Mouse (Mus musculus): ENCODE data around the gene Lyg1. TPM values are rescaled to one million over a fixed set of nuclear protein-coding genes. Genes with fewer than 3 reads are reported as not detected.

The Lyg1 gene
- not detected in 2 replicates for polyA plus RNA-seq (2015; fragmentation: Nextera tagmentation; extraction: Ambion mirVana)

DNA sequence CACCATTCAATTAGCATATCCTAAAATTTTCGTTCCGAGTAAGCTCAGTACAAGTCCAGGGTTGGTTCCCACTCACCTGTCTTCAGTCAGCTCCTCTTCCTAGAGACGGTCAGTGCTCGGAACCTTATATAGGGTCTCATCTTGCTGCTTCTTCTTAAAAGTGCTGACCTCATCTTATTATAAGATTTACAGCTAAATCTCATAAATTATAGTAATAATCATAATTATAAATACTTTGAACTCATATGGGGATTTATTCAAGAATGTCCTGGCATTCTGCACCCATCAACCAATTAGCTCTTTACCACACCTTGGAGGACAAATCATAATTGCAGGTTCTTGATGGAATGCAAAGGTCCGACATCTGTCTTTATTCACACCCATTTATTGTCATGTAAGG is at the start of gene Lyg1:
TSS of gene Lyg1 (minus strand) at position 101 of the 400 bp plus-strand sequence.
- Histone ChIP-seq H3K4me1 (replicated peaks; ENCODE audit: control insufficient read depth, insufficient read depth, low read length) (peaks cover 13% of the 10 kb centered on the region), H3K27me3 (ENCODE audit: control insufficient read depth, insufficient read depth, low read depth, low read length) (no peaks in the 10 kb centered on the region), H3K9me3 (ENCODE audit: control insufficient read depth, low read length) (no peaks in the 10 kb centered on the region), H3K36me3 (ENCODE audit: control insufficient read depth, insufficient read depth, low read length) (no peaks in the 10 kb centered on the region), H3K9ac (ENCODE audit: low read length) (no peak within 1 kb of the TSS), H3K4me3 (ENCODE audit: low read length) (no peak within 1 kb of the TSS), H3K4me2 (ENCODE audit: low read depth, low read length) (peak within 1 kb of the TSS; percentile 33), H3K27ac (ENCODE audit: low read length) (peak within 1 kb of the TSS; percentile 77)
- WGBS, result 81% methylated on average over 5 of the region's 5 CpGs
- ATAC-seq (ENCODE audit: low read depth), result no peak

DNA sequence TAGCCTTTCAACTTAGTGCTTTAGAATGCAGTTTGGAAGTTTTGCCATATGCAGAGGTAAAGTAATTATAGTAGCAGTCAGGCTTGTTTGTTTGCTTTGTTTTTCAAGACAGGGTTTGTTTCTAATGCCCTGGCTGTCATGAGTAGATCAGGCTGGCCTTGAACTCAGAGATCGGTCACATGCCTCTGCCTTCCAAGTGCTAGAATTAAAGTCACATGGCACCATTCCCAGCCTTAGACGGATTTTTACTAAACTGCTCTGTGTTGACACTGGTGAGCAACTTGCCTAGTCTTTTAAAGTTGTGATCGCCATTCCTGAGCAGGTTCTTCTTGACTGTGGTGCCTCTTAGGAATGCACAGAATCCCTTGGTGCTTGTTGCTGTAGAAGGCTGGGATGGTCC is 49.2 kb upstream of the Lyg1 start:
- Histone ChIP-seq H3K4me3 (ENCODE audit: low read length) (no peak overlapping the region), H3K9ac (ENCODE audit: low read length) (no peak overlapping the region), H3K4me2 (ENCODE audit: low read depth, low read length) (no peak overlapping the region), H3K27ac (ENCODE audit: low read length) (no peak overlapping the region), H3K9me3 (ENCODE audit: control insufficient read depth, low read length) (no peaks in the 10 kb centered on the region), H3K27me3 (ENCODE audit: control insufficient read depth, insufficient read depth, low read depth, low read length) (no peaks in the 10 kb centered on the region), H3K4me1 (replicated peaks; ENCODE audit: control insufficient read depth, insufficient read depth, low read length) (no peaks in the 10 kb centered on the region), H3K36me3 (ENCODE audit: control insufficient read depth, insufficient read depth, low read length) (no peaks in the 10 kb centered on the region)
- WGBS, result 62% methylated on average over 3 of the region's 3 CpGs
- no peak for ATAC-seq (ENCODE audit: low read depth)

DNA sequence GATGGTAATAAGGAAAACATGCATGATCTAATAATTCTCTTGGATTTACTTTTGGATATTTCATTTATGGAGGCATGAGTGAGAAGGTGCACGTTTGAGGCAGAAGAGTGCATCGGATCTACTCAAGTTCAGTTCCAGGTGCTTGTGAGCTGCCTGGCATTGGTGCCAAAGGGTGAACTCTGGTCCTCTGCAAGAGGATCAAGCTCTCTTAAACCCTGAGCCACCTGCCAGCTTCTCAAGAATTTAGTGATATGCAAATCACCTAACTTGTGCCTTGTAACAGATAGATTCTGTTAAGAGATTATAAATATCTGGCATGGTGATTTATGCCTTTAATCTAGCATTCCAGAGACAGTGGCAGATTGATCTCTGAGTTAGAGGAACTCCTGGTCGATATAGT is 45.5 kb upstream of the Lyg1 start:
- Histone ChIP-seq H3K4me2 (ENCODE audit: low read depth, low read length) (no peak overlapping the region), H3K4me3 (ENCODE audit: low read length) (no peak overlapping the region), H3K4me1 (replicated peaks; ENCODE audit: control insufficient read depth, insufficient read depth, low read length) (peaks cover 11% of the 10 kb centered on the region), H3K36me3 (ENCODE audit: control insufficient read depth, insufficient read depth, low read length) (no peaks in the 10 kb centered on the region), H3K27ac (ENCODE audit: low read length) (no peak overlapping the region), H3K9me3 (ENCODE audit: control insufficient read depth, low read length) (no peaks in the 10 kb centered on the region), H3K27me3 (ENCODE audit: control insufficient read depth, insufficient read depth, low read depth, low read length) (no peaks in the 10 kb centered on the region), H3K9ac (ENCODE audit: low read length) (no peak overlapping the region)
- 78% methylated on average over 3 of the region's 3 CpGs for WGBS
- no peak for ATAC-seq (ENCODE audit: low read depth)

DNA sequence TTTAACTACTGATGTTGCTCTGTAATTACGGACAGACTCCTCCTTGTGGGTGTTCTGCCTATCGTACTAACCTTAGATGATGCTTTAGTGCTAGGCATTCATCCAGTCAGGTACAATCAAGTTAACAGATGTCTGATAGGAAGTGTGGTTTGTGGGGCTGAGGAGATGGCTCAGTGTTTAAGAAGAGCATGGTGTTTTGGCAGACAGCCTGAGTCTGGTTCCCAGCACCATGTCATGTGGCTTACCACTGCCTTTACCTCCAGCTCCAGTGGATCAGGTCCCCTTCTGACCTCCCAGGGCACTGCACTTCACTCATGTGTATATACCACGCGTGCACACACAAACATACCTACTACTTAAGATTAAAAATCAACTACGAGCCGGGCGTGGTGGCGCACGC is 44.4 kb upstream of the Lyg1 start:
- no peaks in the 10 kb centered on the region for H3K36me3 ChIP-seq (ENCODE audit: control insufficient read depth, insufficient read depth, low read length)
- no peak overlapping the region for H3K4me3 ChIP-seq (ENCODE audit: low read length)
- no peak overlapping the region for H3K27ac ChIP-seq (ENCODE audit: low read length)
- H3K27me3 ChIP-seq (ENCODE audit: control insufficient read depth, insufficient read depth, low read depth, low read length), result no peaks in the 10 kb centered on the region
- WGBS, result 93% methylated on average over 9 of the region's 9 CpGs
- no peak overlapping the region for H3K4me2 ChIP-seq (ENCODE audit: low read depth, low read length)
- peaks cover 11% of the 10 kb centered on the region for H3K4me1 ChIP-seq (replicated peaks; ENCODE audit: control insufficient read depth, insufficient read depth, low read length)
- ATAC-seq (ENCODE audit: low read depth), result no peak
- no peaks in the 10 kb centered on the region for H3K9me3 ChIP-seq (ENCODE audit: control insufficient read depth, low read length)
- no peak overlapping the region for H3K9ac ChIP-seq (ENCODE audit: low read length)

DNA sequence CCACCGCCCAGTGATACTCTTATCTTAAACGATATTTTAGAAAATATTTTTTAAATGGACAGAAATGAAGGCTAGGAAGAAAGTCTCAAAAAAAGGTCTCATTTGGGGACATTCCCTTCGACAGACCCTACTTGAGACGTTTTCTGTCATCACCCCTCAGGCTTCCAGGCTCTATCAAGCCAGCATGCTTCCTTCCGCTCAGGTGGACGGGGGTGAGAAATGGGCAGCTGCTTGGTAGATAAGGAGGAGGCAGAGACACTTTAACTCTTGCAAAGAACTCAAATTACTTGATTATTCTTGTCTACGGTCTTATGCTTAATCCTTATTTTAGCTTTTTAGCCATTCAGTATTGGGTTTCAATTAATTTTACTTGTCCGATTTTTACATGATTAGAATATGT is 43.3 kb upstream of the Lyg1 start:
- H3K4me1 ChIP-seq (replicated peaks; ENCODE audit: control insufficient read depth, insufficient read depth, low read length), result peaks cover 16% of the 10 kb centered on the region
- no peak for ATAC-seq (ENCODE audit: low read depth)
- no peak overlapping the region for H3K4me3 ChIP-seq (ENCODE audit: low read length)
- WGBS, result 86% methylated on average over 8 of the region's 8 CpGs
- no peak overlapping the region for H3K4me2 ChIP-seq (ENCODE audit: low read depth, low read length)
- H3K27me3 ChIP-seq (ENCODE audit: control insufficient read depth, insufficient read depth, low read depth, low read length), result no peaks in the 10 kb centered on the region
- H3K27ac ChIP-seq (ENCODE audit: low read length), result no peak overlapping the region
- H3K9ac ChIP-seq (ENCODE audit: low read length), result no peak overlapping the region
- H3K9me3 ChIP-seq (ENCODE audit: control insufficient read depth, low read length), result no peaks in the 10 kb centered on the region
- no peaks in the 10 kb centered on the region for H3K36me3 ChIP-seq (ENCODE audit: control insufficient read depth, insufficient read depth, low read length)

DNA sequence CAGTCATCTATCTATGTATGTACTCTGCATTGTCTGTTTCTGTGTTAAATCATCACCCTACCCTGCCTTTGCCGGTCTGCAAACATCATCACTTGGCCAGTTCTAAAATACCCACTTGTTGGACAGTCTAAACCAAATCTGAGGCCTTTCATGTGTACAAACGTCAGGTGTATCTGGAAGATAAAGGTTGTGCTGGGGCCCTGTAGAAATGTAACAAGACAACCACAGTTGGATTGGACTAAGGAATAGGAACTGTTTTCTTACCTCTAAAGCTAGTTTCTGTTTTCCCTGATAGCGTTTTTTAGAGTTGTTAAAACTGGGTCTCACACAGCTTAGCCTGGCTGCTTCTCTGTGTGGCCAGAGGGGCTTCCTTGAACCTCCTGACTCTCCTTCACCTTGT is 42.0 kb upstream of the Lyg1 start:
- Histone ChIP-seq H3K9ac (ENCODE audit: low read length) (no peak overlapping the region), H3K27me3 (ENCODE audit: control insufficient read depth, insufficient read depth, low read depth, low read length) (no peaks in the 10 kb centered on the region), H3K4me2 (ENCODE audit: low read depth, low read length) (peak overlapping the region; percentile 76), H3K9me3 (ENCODE audit: control insufficient read depth, low read length) (no peaks in the 10 kb centered on the region), H3K27ac (ENCODE audit: low read length) (no peak overlapping the region), H3K4me3 (ENCODE audit: low read length) (no peak overlapping the region; the same call in 1 of the 2 replicates), H3K36me3 (ENCODE audit: control insufficient read depth, insufficient read depth, low read length) (peaks cover 10% of the 10 kb centered on the region), H3K4me1 (replicated peaks; ENCODE audit: control insufficient read depth, insufficient read depth, low read length) (peaks cover 16% of the 10 kb centered on the region)
- ATAC-seq (ENCODE audit: low read depth), result no peak
- 71% methylated on average over 3 of the region's 3 CpGs for WGBS

DNA sequence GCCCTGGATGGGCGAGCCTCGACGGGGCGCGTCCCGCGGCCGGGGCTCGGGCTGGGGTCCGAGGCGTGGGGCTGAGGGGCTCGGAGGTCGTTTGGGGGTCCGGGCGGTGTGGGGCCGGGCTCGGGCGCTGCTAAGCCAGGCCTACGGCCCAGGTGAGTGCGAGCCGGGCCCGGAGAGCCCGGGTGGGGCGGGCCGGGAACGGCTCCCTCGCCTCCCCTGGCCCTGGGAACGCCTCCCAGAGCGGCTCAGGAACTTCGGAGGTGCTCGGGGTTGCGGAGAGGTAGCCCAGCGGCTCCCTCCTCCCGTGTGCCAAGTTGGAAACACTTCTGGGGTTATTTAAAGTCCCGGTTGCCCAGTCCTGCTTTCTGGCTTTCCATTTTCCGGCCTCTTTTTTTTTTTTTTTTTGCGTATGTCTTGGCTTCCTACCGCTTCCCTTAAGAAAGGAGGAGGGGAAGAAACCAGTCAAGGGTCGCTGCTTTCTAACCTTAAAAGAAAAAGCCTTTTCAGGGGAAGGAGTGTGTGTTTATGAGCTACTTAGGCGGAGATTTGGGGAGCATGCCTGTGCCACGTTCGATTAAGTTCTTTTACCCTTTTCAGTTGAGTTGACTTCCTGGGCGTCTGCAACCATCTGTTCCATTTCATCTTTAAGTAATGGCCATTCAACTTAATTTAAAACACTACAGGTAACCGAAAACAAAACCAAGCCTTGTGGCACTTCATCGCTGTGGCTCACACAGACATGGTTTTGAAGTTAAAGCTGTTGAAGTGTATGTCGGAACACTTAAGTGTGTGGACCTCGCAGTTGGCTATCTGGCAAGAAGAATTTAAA is 41.0 kb upstream of the Lyg1 start:
- Histone ChIP-seq H3K4me3 (ENCODE audit: low read length) (peak overlapping the region; percentile 96), H3K27me3 (ENCODE audit: control insufficient read depth, insufficient read depth, low read depth, low read length) (no peaks in the 10 kb centered on the region), H3K27ac (ENCODE audit: low read length) (peak overlapping the region; percentile 92), H3K9ac (ENCODE audit: low read length) (peak overlapping the region; percentile 93), H3K36me3 (ENCODE audit: control insufficient read depth, insufficient read depth, low read length) (peaks cover 19% of the 10 kb centered on the region), H3K9me3 (ENCODE audit: control insufficient read depth, low read length) (no peaks in the 10 kb centered on the region), H3K4me2 (ENCODE audit: low read depth, low read length) (peak overlapping the region; percentile 76), H3K4me1 (replicated peaks; ENCODE audit: control insufficient read depth, insufficient read depth, low read length) (peaks cover 16% of the 10 kb centered on the region)
- peak; percentile 22 for ATAC-seq (ENCODE audit: low read depth)
- WGBS, result 4% methylated on average over 18 of the region's 47 CpGs

DNA sequence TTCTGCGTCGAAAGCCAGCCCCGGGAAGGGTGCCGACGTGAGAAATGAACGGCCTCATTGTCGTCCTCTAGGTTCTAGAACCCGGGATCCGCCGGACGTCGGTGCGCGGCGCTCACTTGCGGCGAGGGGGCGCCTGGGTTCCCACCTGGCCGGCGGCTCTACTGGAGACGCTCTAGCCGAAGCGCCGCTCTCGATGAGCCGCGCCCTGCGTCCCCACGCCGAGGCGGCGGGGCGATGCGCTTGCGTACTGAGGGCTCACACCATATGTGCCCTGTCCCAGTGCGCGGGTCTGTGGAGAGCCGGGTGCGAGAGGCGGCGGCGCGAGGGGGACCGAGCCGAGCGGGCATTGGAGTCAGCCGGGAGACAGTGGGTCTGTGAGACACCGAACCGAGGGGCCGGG is 40.3 kb upstream of the Lyg1 start, which contains the start of the genes Txndc9 and Eif5b:
TSS of gene Txndc9 (minus strand) at position 27 of the 400 bp plus-strand sequence.
TSS of gene Eif5b (plus strand) at position 144 of the 400 bp plus-strand sequence.
- WGBS, result under 1% methylated on average over 50 of the region's 50 CpGs

DNA sequence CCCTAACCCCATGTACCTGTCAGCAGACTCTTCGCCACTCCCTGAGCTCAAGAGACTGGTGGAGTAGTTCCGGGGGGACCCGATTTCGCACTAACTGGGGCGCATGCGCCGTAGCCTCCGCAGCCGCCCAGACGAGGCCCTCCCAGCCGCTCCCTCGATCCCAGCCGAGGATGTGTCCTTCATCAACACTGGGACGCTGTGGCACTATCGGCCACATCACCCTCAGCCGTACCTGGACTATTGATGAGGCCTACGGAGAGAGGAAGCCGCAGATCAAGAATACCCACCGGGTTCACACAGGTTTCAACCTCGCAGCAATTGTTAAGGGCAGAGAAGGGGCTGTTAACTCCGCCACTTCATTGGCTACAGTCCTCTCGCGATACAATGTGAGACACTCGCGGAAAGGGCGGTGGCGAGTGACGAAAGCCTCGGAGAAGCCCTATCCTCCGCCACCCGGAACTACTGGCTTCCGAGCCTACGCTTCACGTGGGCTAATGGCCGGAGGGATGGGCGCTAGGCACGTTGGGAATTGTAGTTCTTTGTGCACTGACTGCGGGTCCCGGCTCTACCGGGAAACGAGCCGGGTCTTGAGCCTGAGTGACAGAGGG is 39.4 kb upstream of the Lyg1 start:
- ATAC-seq (ENCODE audit: low read depth), result peak; percentile 97
- Histone ChIP-seq H3K9ac (ENCODE audit: low read length) (peak overlapping the region; percentile 93), H3K4me2 (ENCODE audit: low read depth, low read length) (peak overlapping the region; percentile 94), H3K9me3 (ENCODE audit: control insufficient read depth, low read length) (no peaks in the 10 kb centered on the region), H3K4me3 (ENCODE audit: low read length) (peak overlapping the region; percentile 96), H3K36me3 (ENCODE audit: control insufficient read depth, insufficient read depth, low read length) (peaks cover 31% of the 10 kb centered on the region), H3K27ac (ENCODE audit: low read length) (peak overlapping the region; percentile 92), H3K27me3 (ENCODE audit: control insufficient read depth, insufficient read depth, low read depth, low read length) (no peaks in the 10 kb centered on the region), H3K4me1 (replicated peaks; ENCODE audit: control insufficient read depth, insufficient read depth, low read length) (peaks cover 16% of the 10 kb centered on the region)
- under 1% methylated on average over 42 of the region's 42 CpGs for WGBS

More for the DNA sequence above, 40.3 kb upstream of the Lyg1 start, which contains the start of the genes Txndc9 and Eif5b:
- no peaks in the 10 kb centered on the region for H3K27me3 ChIP-seq (ENCODE audit: control insufficient read depth, insufficient read depth, low read depth, low read length)
- peak; percentile 94 for ATAC-seq (ENCODE audit: low read depth)
- H3K4me1 ChIP-seq (replicated peaks; ENCODE audit: control insufficient read depth, insufficient read depth, low read length), result peaks cover 16% of the 10 kb centered on the region
- H3K4me2 ChIP-seq (ENCODE audit: low read depth, low read length), result peak within 1 kb of the TSS; percentile 94
- H3K27ac ChIP-seq (ENCODE audit: low read length), result peak within 1 kb of the TSS; percentile 92
- H3K36me3 ChIP-seq (ENCODE audit: control insufficient read depth, insufficient read depth, low read length), result peaks cover 25% of the 10 kb centered on the region
- peak within 1 kb of the TSS; percentile 96 for H3K4me3 ChIP-seq (ENCODE audit: low read length)
- no peaks in the 10 kb centered on the region for H3K9me3 ChIP-seq (ENCODE audit: control insufficient read depth, low read length)
- H3K9ac ChIP-seq (ENCODE audit: low read length), result peak within 1 kb of the TSS; percentile 93
